Mouse (Mus musculus) liver, embryonic 15.5 days (tissue): ENCODE measurements at regions not wholly inside any gene's neighbourhood (a gene's known extent, or its start where the extent isn't known, plus 50 kb on each side); places are given as distances from the start of the nearest gene placed in this dataset.

Experiments
- ATAC-seq: fragments of 200-750 bp; cut with Nextera tagmentation; 2 replicates; pipeline ENCODE4 v1.8.0; 2017; ENCODE audit warnings: moderate number of reproducible peaks, mild to moderate bottlenecking, moderate library complexity; ENCODE audit not compliant: insufficient read depth
- H3K27ac ChIP-seq: fragments of 300-500 bp; sonication (generic); replicated peaks from 2 replicates; pipeline ENCODE4 v1.5.1; 2015; ENCODE audit warnings: mild to moderate bottlenecking, inconsistent platforms
- H3K27me3 ChIP-seq: fragments of 300-500 bp; sonication (generic); 2 replicates; pipeline ENCODE4 v1.6.1; 2015; ENCODE audit warnings: mild to moderate bottlenecking, inconsistent platforms
- H3K36me3 ChIP-seq: fragments of 300-500 bp; sonication (generic); replicated peaks from 2 replicates; pipeline ENCODE4 v1.6.1; 2015; ENCODE audit warnings: moderate library complexity, mild to moderate bottlenecking, inconsistent platforms
- H3K4me1 ChIP-seq: fragments of 300-500 bp; sonication (generic); replicated peaks from 2 replicates; pipeline ENCODE4 v1.6.1; 2015; ENCODE audit warnings: inconsistent platforms
- H3K4me2 ChIP-seq: fragments of 300-500 bp; sonication (generic); 2 replicates; pipeline ENCODE4 v1.6.1; 2015; ENCODE audit warnings: moderate library complexity, mild to moderate bottlenecking, inconsistent platforms
- H3K4me3 ChIP-seq: fragments of 300-500 bp; sonication (generic); replicated peaks from 2 replicates; pipeline ENCODE4 v1.5.1; 2015; ENCODE audit warnings: mild to moderate bottlenecking, inconsistent platforms
- H3K9ac ChIP-seq: fragments of 300-500 bp; sonication (generic); 2 replicates; pipeline ENCODE4 v1.6.1; 2015; ENCODE audit warnings: moderate library complexity, mild to moderate bottlenecking, inconsistent platforms
- H3K9me3 ChIP-seq: fragments of 300-500 bp; sonication (generic); replicated peaks from 2 replicates; pipeline ENCODE4 v1.6.1; 2016; ENCODE audit warnings: inconsistent platforms
- WGBS: fragments of 180-500 bp; shearing (Covaris S2); methylation state at CpG from one replicate; pipeline ENCODE4 v1.1.7; 2015; ENCODE audit warnings: mixed read lengths; ENCODE audit not compliant: insufficient replicate concordance; 5-methylcytosine and 5-hydroxymethylcytosine counted together

DNA sequence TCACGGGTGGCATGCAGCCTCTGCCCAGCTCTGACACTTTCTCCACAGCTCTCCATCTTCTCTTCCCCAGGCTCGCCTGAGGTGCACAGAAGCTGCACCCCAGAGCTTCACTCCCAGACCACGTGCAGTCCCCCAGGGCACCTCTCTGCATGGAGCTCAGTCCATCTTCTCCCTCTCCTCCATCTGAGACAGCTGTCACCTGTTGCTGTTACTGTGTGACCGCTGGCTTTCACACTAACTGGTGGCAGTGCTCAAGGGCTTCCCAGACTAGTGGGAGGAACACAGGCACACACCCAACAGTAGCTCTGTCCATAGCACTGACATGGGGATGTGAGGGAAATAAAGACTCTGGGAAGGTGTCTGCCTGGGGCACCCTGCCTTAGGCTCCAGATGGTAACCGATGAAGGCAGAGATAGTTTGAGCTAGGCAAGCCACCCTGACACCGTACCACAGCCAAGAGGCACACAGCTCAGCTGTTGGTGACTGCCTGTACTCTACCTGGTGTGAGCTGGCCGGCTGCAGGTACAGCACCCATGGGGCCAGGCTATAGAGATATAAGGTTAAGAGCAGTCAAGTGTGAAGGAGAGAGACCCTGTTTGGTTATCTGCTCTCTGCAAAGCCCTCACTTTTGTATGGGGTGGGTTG lies 94.9 kb downstream of the 1810010D01Rik start:
- Histone ChIP-seq H3K9me3 (no peaks in the 10 kb centered on the region), H3K27ac (0 out of 2 replicates have a peak overlapping the region, but pooled peaks have one; percentile 76), H3K9ac (no peak overlapping the region), H3K36me3 (no peaks in the 10 kb centered on the region), H3K4me3 (no peak overlapping the region), H3K4me1 (peaks cover 12% of the 10 kb centered on the region), H3K27me3 (no peaks in the 10 kb centered on the region), H3K4me2 (no peak overlapping the region)
- 46% methylated on average over 7 of the region's 7 CpGs for WGBS
- no peak for ATAC-seq

DNA sequence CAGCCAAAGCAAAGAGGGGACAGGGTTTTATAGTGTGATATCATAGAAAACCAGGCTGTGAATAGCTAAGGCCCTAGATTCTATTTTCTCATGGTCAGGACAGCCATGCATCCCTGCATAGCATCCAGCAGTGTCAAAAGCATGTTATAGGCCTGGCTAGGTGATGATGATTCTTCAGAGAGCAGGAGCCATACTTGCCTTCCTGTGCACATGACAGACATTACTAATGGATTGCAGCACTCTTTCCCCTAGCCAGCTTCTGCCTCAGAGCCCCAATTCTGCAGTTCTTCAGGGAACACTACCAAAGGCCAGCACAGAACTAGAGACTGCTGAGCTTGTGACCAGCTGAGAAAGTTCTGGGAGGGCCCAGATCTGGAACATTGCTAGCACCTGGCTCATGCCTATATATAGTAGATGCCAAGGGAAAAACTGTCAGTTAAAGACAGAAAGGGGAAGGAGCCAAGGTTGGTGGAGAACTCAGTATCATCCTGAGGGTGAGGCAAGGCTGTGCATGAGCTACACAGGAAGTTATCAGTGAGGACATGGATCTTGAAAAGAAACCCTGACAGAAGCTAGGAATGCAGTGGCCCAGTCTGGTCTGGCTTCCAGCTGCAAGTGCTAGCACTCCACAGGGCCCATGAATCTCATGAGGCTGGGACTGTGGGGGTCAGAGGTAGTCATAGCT lies 95.6 kb downstream of the 1810010D01Rik start:
- Histone ChIP-seq H3K9me3 (no peaks in the 10 kb centered on the region), H3K36me3 (no peaks in the 10 kb centered on the region), H3K4me3 (no peak overlapping the region), H3K9ac (no peak overlapping the region), H3K27ac (peak overlapping the region; percentile 76), H3K4me2 (peak overlapping the region; percentile 54; the same call in 1 of the 2 replicates), H3K4me1 (peaks cover 12% of the 10 kb centered on the region), H3K27me3 (no peaks in the 10 kb centered on the region)
- ATAC-seq, result no peak

DNA sequence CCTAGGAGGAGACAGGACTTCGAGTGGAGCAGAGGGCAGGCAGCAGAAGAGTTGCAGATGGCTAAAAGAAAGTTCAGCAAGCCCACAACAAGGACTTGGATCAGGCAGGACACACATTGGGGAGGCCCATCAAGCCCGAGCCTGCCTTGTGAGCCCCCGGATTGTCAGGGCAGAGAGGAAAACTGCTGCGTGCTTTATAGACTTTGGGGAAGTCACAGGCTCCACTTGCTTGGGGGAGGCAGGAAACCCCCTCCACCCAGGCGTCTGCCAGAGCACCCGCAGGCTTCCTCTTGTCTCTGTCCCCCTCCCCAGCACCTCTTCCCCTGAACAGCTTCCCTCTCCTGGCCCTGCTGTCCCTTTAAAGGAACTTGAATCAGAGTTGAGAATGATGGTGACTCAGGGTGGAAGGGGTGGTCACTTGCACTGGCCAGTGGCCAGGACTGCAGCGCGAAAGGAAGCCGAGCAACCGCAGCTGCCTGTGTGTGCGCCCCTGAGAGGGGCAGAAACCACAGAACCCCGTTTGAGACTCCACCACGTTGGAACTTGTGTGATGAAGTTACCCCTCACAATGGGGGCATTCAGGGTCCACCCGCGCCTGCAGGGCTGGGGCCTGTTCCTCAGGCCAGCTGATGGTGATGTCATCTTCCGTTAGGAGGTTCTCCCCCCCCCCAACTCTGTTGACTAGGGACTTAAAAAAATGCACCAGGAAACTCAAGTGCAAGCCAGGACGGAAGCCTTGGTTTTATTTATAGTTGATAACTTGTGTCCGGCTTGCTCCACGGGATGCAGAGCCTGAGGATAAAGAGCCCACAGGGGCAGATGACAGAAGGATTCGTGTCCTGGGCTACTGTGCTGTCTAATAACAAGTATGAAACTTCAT lies 96.4 kb downstream of the 1810010D01Rik start:
- peak overlapping the region; percentile 54 for H3K4me2 ChIP-seq
- no peaks in the 10 kb centered on the region for H3K36me3 ChIP-seq
- WGBS, result 12% methylated on average over 20 of the region's 20 CpGs
- H3K27me3 ChIP-seq, result no peaks in the 10 kb centered on the region
- no peak overlapping the region for H3K9ac ChIP-seq
- peak; percentile 67 for ATAC-seq
- H3K27ac ChIP-seq, result peak overlapping the region; percentile 76
- peaks cover 12% of the 10 kb centered on the region for H3K4me1 ChIP-seq
- H3K4me3 ChIP-seq, result peak overlapping the region; percentile 17; the same call in 1 of the 2 replicates
- no peaks in the 10 kb centered on the region for H3K9me3 ChIP-seq

DNA sequence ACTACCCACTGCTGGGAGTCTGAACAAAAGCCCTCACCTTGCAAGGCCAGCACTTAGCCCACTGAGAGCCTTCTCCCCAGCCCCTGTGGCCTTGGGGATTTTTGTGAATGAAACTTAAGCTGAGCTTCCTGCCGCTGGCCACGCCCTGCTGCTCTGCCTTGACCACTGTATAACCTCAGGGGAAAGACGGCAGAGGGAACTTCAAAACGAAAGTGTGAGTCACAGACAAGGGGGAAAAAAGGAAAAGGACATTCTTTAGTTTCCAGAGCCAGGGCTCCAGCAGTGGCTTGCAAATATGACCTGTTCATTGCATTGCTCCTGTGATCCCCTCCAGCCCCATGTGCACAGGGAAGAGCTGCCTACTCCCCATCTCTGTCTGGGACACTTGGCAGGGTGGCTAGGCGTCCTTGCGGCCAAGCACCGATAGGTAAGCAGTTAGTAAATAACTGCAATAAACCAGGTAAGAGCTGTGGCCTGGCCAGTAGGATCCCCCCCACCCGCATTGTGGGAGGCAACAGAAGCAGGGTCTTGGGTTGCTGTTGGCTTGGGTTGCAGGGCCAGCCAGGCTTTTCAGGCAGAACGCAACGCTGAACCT lies 97.2 kb downstream of the 1810010D01Rik start:
- H3K4me2 ChIP-seq, result peak overlapping the region; percentile 54
- peaks cover 12% of the 10 kb centered on the region for H3K4me1 ChIP-seq
- no peaks in the 10 kb centered on the region for H3K27me3 ChIP-seq
- no peaks in the 10 kb centered on the region for H3K36me3 ChIP-seq
- 14% methylated on average over 10 of the region's 10 CpGs for WGBS
- peak overlapping the region; percentile 76 for H3K27ac ChIP-seq
- peak; percentile 8; the same call in 1 of the 2 replicates for ATAC-seq
- no peak overlapping the region for H3K9ac ChIP-seq
- H3K4me3 ChIP-seq, result peak overlapping the region; percentile 17; the same call in 1 of the 2 replicates
- H3K9me3 ChIP-seq, result no peaks in the 10 kb centered on the region

DNA sequence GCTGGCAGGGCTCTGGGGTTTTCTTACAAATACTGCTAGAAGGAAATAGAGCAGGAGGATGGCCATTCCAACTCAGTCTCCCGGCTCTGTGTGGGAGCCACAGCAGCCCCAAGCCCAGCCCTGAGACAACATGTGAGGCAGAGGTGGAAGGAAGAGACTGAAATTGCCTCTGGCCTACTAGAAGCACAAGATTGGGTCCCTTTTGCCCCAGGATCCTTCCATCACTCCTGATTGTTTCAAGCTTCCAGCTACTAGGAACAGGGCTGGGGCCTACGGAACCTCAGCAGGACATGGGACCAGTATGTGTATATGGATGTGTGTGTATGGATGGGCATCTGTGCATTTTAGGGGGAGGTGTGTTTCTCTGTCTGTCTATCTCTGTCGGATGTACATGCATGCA lies 97.9 kb downstream of the 1810010D01Rik start:
- WGBS, result 68% methylated on average over 3 of the region's 3 CpGs
- H3K9me3 ChIP-seq, result no peaks in the 10 kb centered on the region
- H3K4me2 ChIP-seq, result no peak overlapping the region
- H3K27ac ChIP-seq, result no peak overlapping the region
- no peaks in the 10 kb centered on the region for H3K27me3 ChIP-seq
- no peaks in the 10 kb centered on the region for H3K36me3 ChIP-seq
- no peak overlapping the region for H3K9ac ChIP-seq
- ATAC-seq, result no peak
- H3K4me1 ChIP-seq, result peaks cover 12% of the 10 kb centered on the region
- no peak overlapping the region for H3K4me3 ChIP-seq

- H3K9ac ChIP-seq, result no peak overlapping the region
- peaks cover 12% of the 10 kb centered on the region for H3K4me1 ChIP-seq
- ATAC-seq, result no peak
- 72% methylated on average over 4 of the region's 4 CpGs for WGBS
- no peak overlapping the region for H3K27ac ChIP-seq
- no peaks in the 10 kb centered on the region for H3K9me3 ChIP-seq
- H3K36me3 ChIP-seq, result no peaks in the 10 kb centered on the region
- H3K27me3 ChIP-seq, result no peaks in the 10 kb centered on the region
- H3K4me3 ChIP-seq, result no peak overlapping the region
- H3K4me2 ChIP-seq, result no peak overlapping the region
Measured at GRCm38 (mm10) chr7:145109471-145109870, 98.4 kb downstream of the 1810010D01Rik start.

GRCm38 (mm10) chr7:145108994-145109393 lies 98.9 kb downstream of the 1810010D01Rik start:
- no peak for ATAC-seq
- Histone ChIP-seq H3K4me1 (peaks cover 12% of the 10 kb centered on the region), H3K36me3 (no peaks in the 10 kb centered on the region), H3K27me3 (no peaks in the 10 kb centered on the region), H3K9me3 (no peaks in the 10 kb centered on the region), H3K9ac (no peak overlapping the region), H3K4me2 (no peak overlapping the region), H3K27ac (no peak overlapping the region), H3K4me3 (no peak overlapping the region)
- WGBS, result 57% methylated on average over 3 of the region's 3 CpGs

- Histone ChIP-seq H3K4me3 (no peak overlapping the region), H3K4me2 (no peak overlapping the region), H3K27me3 (no peaks in the 10 kb centered on the region), H3K36me3 (no peaks in the 10 kb centered on the region), H3K27ac (no peak overlapping the region), H3K9ac (no peak overlapping the region), H3K9me3 (no peaks in the 10 kb centered on the region), H3K4me1 (peaks cover 12% of the 10 kb centered on the region)
- ATAC-seq, result no peak
- 59% methylated on average over 2 of the region's 2 CpGs for WGBS
Measured at GRCm38 (mm10) chr7:145107575-145108170, 100.2 kb downstream of the 1810010D01Rik start.

GRCm38 (mm10) chr7:145106494-145106849 lies 101.4 kb downstream of the 1810010D01Rik start:
- Histone ChIP-seq H3K27ac (no peak overlapping the region), H3K9me3 (no peaks in the 10 kb centered on the region), H3K27me3 (no peaks in the 10 kb centered on the region), H3K36me3 (no peaks in the 10 kb centered on the region), H3K4me3 (no peak overlapping the region), H3K9ac (no peak overlapping the region), H3K4me1 (peaks cover 4% of the 10 kb centered on the region; the same call in 1 of the 2 replicates), H3K4me2 (no peak overlapping the region)
- ATAC-seq, result no peak
- 30% methylated on average over 4 of the region's 4 CpGs for WGBS

GRCm38 (mm10) chr7:145105831-145106493 lies 102.0 kb downstream of the 1810010D01Rik start:
- no peak overlapping the region for H3K4me2 ChIP-seq
- H3K4me3 ChIP-seq, result no peak overlapping the region
- H3K27ac ChIP-seq, result no peak overlapping the region
- ATAC-seq, result no peak
- peaks cover 4% of the 10 kb centered on the region; the same call in 1 of the 2 replicates for H3K4me1 ChIP-seq
- H3K27me3 ChIP-seq, result no peaks in the 10 kb centered on the region
- H3K9me3 ChIP-seq, result no peaks in the 10 kb centered on the region
- no peak overlapping the region for H3K9ac ChIP-seq
- WGBS, result 59% methylated on average over 7 of the region's 7 CpGs
- no peaks in the 10 kb centered on the region for H3K36me3 ChIP-seq
